Mouse (Mus musculus): ENCODE measurements around the gene Ccpg1os. TPM values are rescaled to one million over a fixed set of nuclear protein-coding genes. Genes with fewer than 3 reads are reported as not detected.

Gene Ccpg1os
- total RNA-seq, 4 experiments from 2014 or later: 11.2 to 15.6 (median 11.9) TPM

Small RNA genes lying within 50 kb of the gene (microRNA-seq; reads per million reads assigned to microRNA genes)
- gene Gm27353: not detected

Other genes with a start within 250 kb of the Ccpg1os start
- gene Prtg, start 178.5 kb downstream of the Ccpg1os start, total RNA-seq (2022): under 1 TPM; 0.07 to 0.38 (median 0.12) TPM
- gene Pygo1, start 59.7 kb downstream of the Ccpg1os start, total RNA-seq (2022): 10 to 100 TPM; 11.8 to 15.5 (median 14.5) TPM
- gene Dyx1c1, start 26.6 kb downstream of the Ccpg1os start, total RNA-seq (2022): 1 to 10 TPM in 2 of 4 experiments, under 1 TPM in 2; 0.75 to 1.4 (median 1.1) TPM
- not detected for gene Gm44503, start 26.5 kb downstream of the Ccpg1os start, total RNA-seq (2022)
- 100 to 1,000 TPM in 1 of 4 experiments, 10 to 100 TPM in 3; 78.5 to 101 (median 82.0) TPM for gene Ccpg1, start within 50 bp of the Ccpg1os start, total RNA-seq (2022)
- gene Pigb, start 55.0 kb upstream of the Ccpg1os start, total RNA-seq (2022): 1 to 10 TPM; 3.7 to 4.6 (median 4.2) TPM
- gene Rab27a, start 59.5 kb upstream of the Ccpg1os start, total RNA-seq (2022): 1 to 10 TPM in 3 of 4 experiments, under 1 TPM in 1; 0.46 to 2.0 (median 1.3) TPM
- not detected for gene Khdc3, start 116.5 kb upstream of the Ccpg1os start, total RNA-seq (2022)
- gene Gm20509, start 117.1 kb upstream of the Ccpg1os start, total RNA-seq (2022): not detected
- gene Rsl24d1, start 128.0 kb upstream of the Ccpg1os start, total RNA-seq (2022): 10 to 100 TPM; 36.7 to 45.4 (median 41.7) TPM

All from gastrocnemius, adult 8-10 months (tissue).